Mouse (Mus musculus) C2C12 (cell line): ENCODE results near the gene Auh. TPM values are rescaled to one million over a fixed set of nuclear protein-coding genes. Genes with fewer than 3 reads are reported as not detected.

Experiments used
- H3K27me3 ChIP-seq: one replicate; pipeline ENCODE4 v1.6.1; 2011; ENCODE audit not compliant: control insufficient read depth, insufficient read depth, insufficient read length
- H3K36me3 ChIP-seq: one replicate; pipeline ENCODE4 v1.6.1; 2011; ENCODE audit not compliant: control insufficient read depth, insufficient read depth
- H3K4me3 ChIP-seq: one replicate; pipeline ENCODE4 v1.5.1; 2011; ENCODE audit warnings: mild to moderate bottlenecking, control low read depth; ENCODE audit not compliant: poor library complexity, insufficient read depth, severe bottlenecking
- H3K79me2 ChIP-seq: one replicate; pipeline ENCODE4 v1.6.1; 2011; ENCODE audit not compliant: control insufficient read depth, insufficient read depth
- H3K79me3 ChIP-seq: one replicate; pipeline ENCODE4 v1.6.1; 2011; ENCODE audit warnings: low read depth, control low read depth
- H3ac ChIP-seq: one replicate; pipeline ENCODE3; 2011; ENCODE audit warnings: low read depth; ENCODE audit not compliant: control insufficient read depth, insufficient read length
- CEBPB ChIP-seq: IDR thresholded peaks from one replicate; pipeline ENCODE4 v1.6.1; 2011; ENCODE audit warnings: low read depth, mild to moderate bottlenecking, control low read depth, moderate library complexity
- CTCF ChIP-seq: IDR thresholded peaks from one replicate; pipeline ENCODE4 v1.5.1; 2011; ENCODE audit not compliant: control insufficient read depth, insufficient read depth, insufficient read length
- FOSL1 ChIP-seq: IDR thresholded peaks from one replicate; pipeline ENCODE4 v1.8.0; 2011; ENCODE audit warnings: mild to moderate bottlenecking, low read length; ENCODE audit not compliant: poor library complexity, insufficient read depth, severe bottlenecking
- MAX ChIP-seq: IDR thresholded peaks from one replicate; pipeline ENCODE4 v1.6.1; 2011; ENCODE audit warnings: mild to moderate bottlenecking, control low read depth
- MYOD1 ChIP-seq: IDR thresholded peaks from one replicate; pipeline ENCODE4 v1.6.1; 2011; ENCODE audit warnings: low read depth; ENCODE audit not compliant: control insufficient read depth, insufficient read length
- MYOG ChIP-seq: IDR thresholded peaks from one replicate; pipeline ENCODE4 v1.6.1; 2011; ENCODE audit not compliant: control insufficient read depth, insufficient read length; ENCODE audit errors: extremely low read depth
- USF1 ChIP-seq: IDR thresholded peaks from one replicate; pipeline ENCODE4 v1.6.1; 2011; ENCODE audit warnings: low read depth, mild to moderate bottlenecking, control low read depth, moderate library complexity
- polyA plus RNA-seq: library from polyadenylated mRNA; unstranded; fragments of >200 nt; fragmentation: generic; extraction: Trizol; gene quantifications from one replicate; pipeline ENCODE4 v1.2.1, GENCODE M21; 2012; ENCODE audit warnings: missing spikeins

The Auh gene
- polyA plus RNA-seq, 1 experiment: 14.0 TPM

- Histone ChIP-seq H3ac (no peak overlapping the region), H3K27me3 (no peaks in the 10 kb centered on the region), H3K36me3 (no peaks in the 10 kb centered on the region), H3K4me3 (no peak overlapping the region), H3K79me3 (no peaks in the 10 kb centered on the region), H3K79me2 (no peaks in the 10 kb centered on the region)
- TF ChIP-seq MAX (no peak), FOSL1 (no peak), MYOD1 (no peak), CEBPB (no peak), MYOG (no peak), CTCF (no peak), USF1 (no peak)
Observed at GRCm38 (mm10) chr13:52819901-52820300, 109.6 kb downstream of the Auh start.

GRCm38 (mm10) chr13:52818760-52819159 is 110.7 kb downstream of the Auh start:
- no peaks in the 10 kb centered on the region for H3K27me3 ChIP-seq
- no peaks in the 10 kb centered on the region for H3K36me3 ChIP-seq
- no peak for TF ChIP-seq MAX

GRCm38 (mm10) chr13:52817991-52818491 is 111.4 kb downstream of the Auh start:
- no peaks in the 10 kb centered on the region for H3K79me2 ChIP-seq

More at GRCm38 (mm10) chr13:52818760-52819159, 110.7 kb downstream of the Auh start:
- Histone ChIP-seq H3K79me2 (no peaks in the 10 kb centered on the region), H3ac (no peak overlapping the region), H3K79me3 (no peaks in the 10 kb centered on the region), H3K4me3 (no peak overlapping the region)

GRCm38 (mm10) chr13:52813750-52814149 is 115.7 kb downstream of the Auh start:
- Histone ChIP-seq H3K4me3 (no peak overlapping the region), H3K79me2 (no peaks in the 10 kb centered on the region), H3K79me3 (no peaks in the 10 kb centered on the region), H3K27me3 (no peaks in the 10 kb centered on the region), H3K36me3 (no peaks in the 10 kb centered on the region), H3ac (no peak overlapping the region)
- no peak for TF ChIP-seq USF1

More at GRCm38 (mm10) chr13:52817991-52818491, 111.4 kb downstream of the Auh start:
- Histone ChIP-seq H3ac (no peak overlapping the region), H3K36me3 (no peaks in the 10 kb centered on the region), H3K27me3 (no peaks in the 10 kb centered on the region), H3K79me3 (no peaks in the 10 kb centered on the region), H3K4me3 (no peak overlapping the region)
- no peak for TF ChIP-seq USF1
- no peak for TF ChIP-seq CEBPB

GRCm38 (mm10) chr13:52812549-52813515 is 116.6 kb downstream of the Auh start:
- Histone ChIP-seq H3K79me3 (no peaks in the 10 kb centered on the region), H3K79me2 (no peaks in the 10 kb centered on the region), H3ac (no peak overlapping the region), H3K36me3 (no peaks in the 10 kb centered on the region), H3K4me3 (no peak overlapping the region), H3K27me3 (no peaks in the 10 kb centered on the region)
- TF ChIP-seq USF1 (no peak), CEBPB (no peak), MYOD1 (no peak)

- TF ChIP-seq FOSL1: no peak
- no peak for TF ChIP-seq CEBPB
- TF ChIP-seq MAX: no peak
- no peak for TF ChIP-seq USF1
- TF ChIP-seq MYOD1: no peak
- TF ChIP-seq MYOG: no peak
- no peak for TF ChIP-seq CTCF
- Histone ChIP-seq H3K79me2 (no peaks in the 10 kb centered on the region), H3K36me3 (no peaks in the 10 kb centered on the region), H3K79me3 (no peaks in the 10 kb centered on the region), H3K27me3 (no peaks in the 10 kb centered on the region), H3K4me3 (no peak overlapping the region), H3ac (no peak overlapping the region)
Observed at GRCm38 (mm10) chr13:52807722-52808121, 121.8 kb downstream of the Auh start.
